Mouse (Mus musculus) embryo, embryonic 10 days (tissue): ENCODE measurements around the gene Fdx1.

Experiments
- DNase-seq: peaks from one replicate; pipeline ENCODE4 v3.0.0-alpha.2; 2015; ENCODE audit warnings: low spot score

The Fdx1 gene

DNA sequence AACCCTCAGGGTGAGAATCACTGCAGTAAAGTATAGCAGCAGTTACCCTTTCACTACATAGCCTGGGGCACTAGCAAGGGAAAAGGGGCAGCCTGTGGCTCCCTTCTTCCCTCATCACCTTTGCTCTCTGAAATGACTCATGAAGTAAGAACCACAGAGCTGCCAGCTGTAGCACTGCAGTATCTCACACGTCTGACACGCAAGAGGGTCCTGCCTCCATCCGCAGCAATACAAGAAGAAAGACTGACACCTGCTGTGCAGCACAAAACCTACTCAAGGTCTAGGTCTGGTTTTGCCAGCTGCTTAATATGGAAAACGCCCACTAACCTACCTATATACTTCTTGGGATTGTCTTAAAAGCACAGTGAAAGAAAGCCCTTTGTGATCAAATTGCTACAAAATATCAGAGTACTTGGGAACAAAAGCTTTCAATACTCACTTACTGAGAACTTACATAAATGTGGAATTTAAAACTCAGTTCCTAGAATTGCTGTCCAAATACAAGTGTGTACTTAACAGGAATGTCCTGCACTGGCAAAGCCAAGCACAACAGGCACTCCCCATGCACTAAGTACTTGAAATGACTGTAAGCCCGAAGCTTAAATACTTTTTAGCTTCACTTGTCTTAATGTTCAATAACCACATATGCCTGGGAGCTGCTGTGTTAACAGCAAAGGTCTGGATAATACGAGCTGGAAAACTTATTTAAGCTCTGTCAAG is 2.0 kb downstream of the Fdx1 start:
- no peak for DNase-seq

DNA sequence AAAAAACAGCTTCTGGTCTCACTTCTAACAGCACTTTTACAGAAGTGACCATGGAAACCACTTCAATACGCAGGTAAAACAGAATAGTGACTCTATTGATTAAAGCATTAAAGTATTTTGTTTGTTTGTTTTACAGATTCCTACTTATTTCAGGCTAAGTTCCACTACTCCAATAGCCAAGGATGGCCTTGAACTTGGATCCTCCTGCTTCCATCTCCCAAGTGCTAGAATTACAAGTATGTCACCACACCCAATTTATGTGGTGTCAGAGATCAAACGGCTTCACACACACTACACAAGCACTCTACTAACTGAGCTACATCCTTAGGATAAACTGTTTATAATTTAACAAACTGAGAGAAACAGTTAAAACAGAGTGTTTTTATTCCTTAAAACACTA is 3.0 kb downstream of the Fdx1 start:
- DNase-seq, result no peak

DNA sequence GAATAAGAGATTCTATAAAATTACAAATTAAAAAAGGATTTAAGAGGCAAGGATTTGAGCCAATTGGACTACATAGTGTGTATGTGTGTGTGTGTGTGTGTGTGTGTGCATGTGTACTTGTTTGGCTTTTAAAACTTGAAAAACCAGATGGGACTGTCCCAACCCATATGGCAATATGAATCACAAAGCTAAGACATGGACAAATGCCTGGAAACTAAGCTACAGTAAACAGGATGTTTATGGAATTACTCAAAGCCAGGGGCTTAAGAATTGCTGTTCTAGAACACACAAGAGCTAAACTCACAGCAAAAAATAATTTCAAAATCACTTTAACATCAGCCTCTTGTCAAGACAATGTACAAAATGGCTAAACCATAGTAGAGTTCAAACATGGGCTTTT is 4.4 kb downstream of the Fdx1 start:
- no peak for DNase-seq

DNA sequence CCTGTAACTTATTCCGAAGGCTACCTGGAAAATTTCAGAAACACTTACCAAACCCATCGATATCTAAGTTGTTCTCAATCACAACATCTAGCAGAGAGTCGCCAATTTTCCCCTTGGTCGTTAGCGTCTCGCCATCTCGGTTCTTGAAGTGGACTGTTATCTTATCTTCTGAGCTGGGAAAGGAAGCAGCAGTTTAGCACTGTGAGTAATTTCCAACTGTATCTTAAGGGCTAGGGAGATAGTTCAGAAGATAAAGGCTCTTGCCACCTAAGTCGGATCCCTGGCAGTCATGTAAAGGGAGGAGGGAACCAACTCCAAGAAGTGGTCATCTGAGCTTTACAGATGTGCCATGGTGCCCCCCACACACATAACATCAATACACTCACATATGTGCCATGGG is 6.3 kb downstream of the Fdx1 start:
- DNase-seq, result no peak

DNA sequence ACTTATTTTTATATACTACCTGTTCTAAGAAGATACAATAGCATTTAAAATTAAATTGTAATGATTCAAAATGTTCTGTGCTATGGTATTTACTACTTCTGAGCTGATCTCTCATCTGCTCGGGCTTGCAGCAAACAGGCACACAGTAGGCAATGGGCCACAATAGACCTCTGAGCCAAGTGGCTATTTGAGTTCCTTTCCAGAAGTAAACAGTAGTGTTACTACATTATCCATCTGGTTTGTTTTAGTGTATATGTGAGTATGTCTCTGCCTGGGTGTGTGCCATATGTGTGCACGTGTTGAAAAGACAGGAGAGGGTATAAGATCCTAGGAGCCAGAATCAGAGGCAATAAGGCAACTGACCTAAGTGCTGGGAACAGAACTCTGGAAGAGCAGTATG is 6.9 kb downstream of the Fdx1 start:
- DNase-seq, result no peak

DNA sequence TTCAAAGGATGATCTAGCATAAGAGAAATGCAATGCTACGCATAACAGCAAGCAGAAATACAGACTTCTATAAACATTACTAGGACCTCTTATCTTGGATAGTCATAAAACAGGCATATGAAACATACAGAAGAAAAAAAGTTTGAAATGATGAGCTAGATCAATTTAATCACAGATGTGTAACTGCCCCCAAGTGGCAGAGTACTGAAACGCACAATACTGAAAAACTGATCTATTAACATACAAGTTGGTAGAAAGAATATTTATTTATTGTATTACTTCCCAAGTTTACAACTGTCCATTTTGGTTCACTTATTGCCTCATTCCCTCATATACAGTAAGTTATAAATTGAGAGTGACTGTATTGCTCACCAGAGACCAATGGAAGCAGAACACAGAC is 12.0 kb downstream of the Fdx1 start:
- peak; percentile 23 for DNase-seq

DNA sequence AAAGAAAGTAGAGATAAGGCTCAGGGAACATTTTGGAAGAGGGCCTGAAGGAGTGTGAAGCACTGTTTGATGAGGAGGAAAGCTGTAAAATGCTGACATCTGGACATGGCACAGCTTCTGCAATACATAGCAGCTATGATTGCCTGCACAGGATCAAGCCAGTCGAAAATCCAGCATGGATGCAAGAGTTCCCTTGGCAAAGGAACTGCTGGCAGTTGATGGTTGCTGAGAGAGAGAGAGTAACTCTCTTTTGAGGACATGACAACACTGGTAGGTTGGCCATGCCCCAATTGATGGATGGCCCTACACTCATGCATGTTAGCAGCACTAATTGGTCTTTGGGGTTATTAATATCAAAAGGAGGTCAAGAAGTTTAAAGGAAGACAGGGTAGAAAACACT is 12.7 kb downstream of the Fdx1 start:
- no peak for DNase-seq

DNA sequence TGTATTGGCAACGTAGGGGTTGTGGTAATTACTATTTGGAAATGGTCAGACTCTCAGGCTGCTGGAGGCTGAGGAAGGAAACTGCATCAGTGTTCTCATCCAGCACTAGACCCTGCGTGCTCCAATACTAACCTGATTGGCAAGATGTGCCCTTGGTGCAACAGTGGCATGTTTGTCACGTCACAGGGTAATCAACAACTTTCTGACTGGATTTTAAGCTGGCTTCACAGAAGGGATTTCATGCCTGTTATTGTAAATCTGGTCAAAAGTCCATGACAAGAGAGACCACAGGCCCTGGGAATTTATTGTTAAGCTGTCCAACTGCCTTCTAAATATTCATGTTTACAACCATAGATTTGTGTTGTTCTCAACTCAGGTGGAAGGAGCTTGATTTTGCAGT is 13.1 kb downstream of the Fdx1 start:
- DNase-seq, result no peak

- no peak for DNase-seq
These were observed 19.4 kb downstream of the Fdx1 start for GRCm38 (mm10) chr9:51943934-51944333.

DNA sequence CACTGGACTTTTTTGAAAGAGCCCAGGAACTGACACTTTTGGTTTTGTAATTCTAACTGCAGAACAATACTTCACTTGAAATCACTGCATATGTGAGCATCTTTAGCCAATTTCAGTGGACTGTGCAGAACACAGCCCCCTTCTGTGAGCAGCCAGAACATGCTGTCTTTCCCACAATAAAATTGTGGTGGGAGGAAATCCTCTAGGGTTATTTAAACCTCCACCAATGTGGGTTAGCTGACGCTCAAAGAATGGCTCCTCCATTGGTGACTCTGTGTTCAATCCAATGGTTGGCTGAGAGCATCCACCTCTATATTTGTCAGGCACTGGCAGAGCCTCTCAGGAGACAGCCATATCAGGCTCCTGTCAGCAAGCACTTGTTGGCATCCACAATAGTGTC is 28.7 kb downstream of the Fdx1 start:
- no peak for DNase-seq

- no peak for DNase-seq
These were observed 31.4 kb downstream of the Fdx1 start for GRCm38 (mm10) chr9:51931997-51932396.

- DNase-seq, result no peak
These were observed 32.2 kb downstream of the Fdx1 start for GRCm38 (mm10) chr9:51931054-51931690.

GRCm38 (mm10) chr9:51929972-51930371 is 33.4 kb downstream of the Fdx1 start:
- DNase-seq, result no peak

GRCm38 (mm10) chr9:51928659-51929058 is 34.7 kb downstream of the Fdx1 start:
- no peak for DNase-seq

GRCm38 (mm10) chr9:51928116-51928515 is 35.2 kb downstream of the Fdx1 start:
- DNase-seq, result peak; percentile 47

GRCm38 (mm10) chr9:51927680-51928079 is 35.7 kb downstream of the Fdx1 start:
- no peak for DNase-seq

- DNase-seq, result no peak
These were observed 36.7 kb downstream of the Fdx1 start for GRCm38 (mm10) chr9:51926629-51927028.

GRCm38 (mm10) chr9:51924551-51925081 is 38.7 kb downstream of the Fdx1 start:
- DNase-seq, result no peak

DNA sequence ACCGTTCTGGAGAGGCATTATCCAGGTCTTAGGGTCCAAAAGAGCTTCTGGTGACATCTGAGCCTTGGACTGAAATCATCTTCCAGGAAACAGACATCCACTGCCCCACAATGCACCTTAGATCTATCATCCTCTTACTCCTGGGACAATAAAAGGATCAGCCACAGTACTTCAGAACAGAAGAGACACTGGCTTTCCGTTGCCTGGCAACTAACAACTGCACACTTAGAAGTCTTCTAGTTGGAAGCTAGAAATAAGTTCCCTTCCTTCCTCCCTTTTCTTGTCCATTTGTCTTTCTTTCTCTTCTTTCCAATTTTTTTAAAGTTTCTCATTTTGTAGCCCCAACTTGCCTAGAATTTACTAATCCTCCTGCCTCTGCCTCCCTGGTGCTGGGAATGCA is 40.6 kb downstream of the Fdx1 start:
- DNase-seq, result no peak

- no peak for DNase-seq
These were observed 47.8 kb downstream of the Fdx1 start for GRCm38 (mm10) chr9:51915580-51915979.

DNA sequence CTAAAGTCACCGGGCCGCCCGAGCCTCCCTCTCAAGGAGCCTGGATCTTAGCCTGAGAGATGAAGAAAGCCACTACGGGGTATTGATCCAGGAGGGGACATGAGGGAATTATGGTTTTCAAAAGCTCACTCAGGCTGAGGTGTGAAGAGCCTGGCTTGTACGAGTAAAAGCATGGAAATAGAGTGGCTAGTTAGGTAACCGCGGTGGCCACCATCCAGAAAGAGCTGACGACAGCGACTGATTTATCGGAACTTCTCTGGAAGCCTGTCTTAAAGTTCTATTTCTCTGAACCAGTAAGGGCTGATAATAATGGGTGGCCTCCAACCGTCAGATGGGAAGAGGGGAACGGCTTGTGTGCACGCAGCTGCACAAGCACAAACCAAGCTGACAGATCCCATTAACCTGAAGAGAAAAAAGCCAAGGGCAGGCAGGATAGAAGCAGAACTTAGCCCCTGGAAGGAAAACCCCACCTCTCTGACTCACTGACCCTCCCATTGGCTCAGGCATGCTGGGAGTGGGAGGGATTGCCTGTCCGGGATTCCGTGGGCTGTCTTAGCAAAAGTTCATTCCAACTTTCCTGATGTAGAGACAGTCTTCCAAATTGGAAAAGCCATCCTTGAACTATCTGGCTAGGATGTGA is 48.8 kb downstream of the Fdx1 start:
- DNase-seq, result no peak

- DNase-seq, result peak; percentile 90
These were observed 54.5 kb downstream of the Fdx1 start for GRCm38 (mm10) chr9:51908838-51909237.

DNA sequence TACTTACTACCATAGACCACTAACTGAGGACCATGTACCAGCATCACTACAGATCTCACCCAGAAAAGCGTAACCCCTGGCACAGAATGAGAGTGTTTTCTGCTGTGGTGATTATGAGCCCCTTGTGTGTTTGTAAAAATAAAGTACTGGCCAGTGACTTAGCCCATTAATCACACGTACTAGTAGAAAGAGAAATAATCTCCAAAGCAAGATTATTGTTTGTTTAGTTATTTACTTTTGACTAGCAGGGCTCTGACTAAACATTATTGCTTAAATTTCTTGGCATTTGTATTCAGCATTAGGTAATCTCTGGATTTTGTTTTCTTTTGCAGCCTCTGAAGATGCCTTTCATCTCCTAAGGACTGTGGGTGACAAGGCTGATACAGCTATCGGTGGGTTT is 55.1 kb downstream of the Fdx1 start:
- no peak for DNase-seq
